In the genomic region with DNA sequence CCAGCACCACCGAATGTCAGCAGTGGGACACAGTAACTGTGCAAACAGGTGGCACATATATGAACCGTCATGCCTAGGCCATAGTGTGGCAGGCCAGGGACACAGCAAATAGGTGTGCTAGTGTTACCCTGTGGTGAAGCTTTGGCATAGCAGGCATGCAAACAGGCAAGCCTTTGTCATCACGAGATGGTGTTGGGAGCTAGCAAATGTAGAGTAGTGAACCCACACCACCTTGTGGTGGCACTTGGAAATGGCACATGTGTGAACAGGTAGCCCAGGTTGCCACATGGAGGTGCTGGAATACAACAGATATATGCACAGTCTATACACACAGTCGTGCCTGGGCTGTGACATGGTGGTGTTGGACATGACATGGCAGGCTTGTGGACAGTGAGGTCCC, we compare ENCODE assay signal across 9 mouse cellular contexts. TPM values are rescaled to one million over a fixed set of nuclear protein-coding genes. Genes with fewer than 3 reads are reported as not detected.
DNase-seq lines count a peak whose midpoint lies in the region; ATAC-seq lines count a peak whose summit lies in the region.
"Had no signal": no experiment of that assay in that cellular context is flagged by ENCODE, and none has a peak within 500 bp of the region (broad histone marks: within the 10 kb centered on the region; RNA-seq: fewer than 3 reads in every experiment).

No protein-coding gene starts in this region.

- H3K9ac ChIP-seq in hindbrain, embryonic 16.5 days (ENCODE audit: low read depth, low read length), result no peak overlapping the region
- H3K9ac ChIP-seq: heart, embryonic 15.5 days had no signal

- ATAC-seq in hindbrain, embryonic 16.5 days, result peak; percentile 66

- WGBS in hindbrain, embryonic 16.5 days, result 30% methylated on average over 4 of the region's 4 CpGs

- H3K36me3 ChIP-seq in hindbrain, embryonic 16.5 days (ENCODE audit: control insufficient read depth, insufficient read depth, low read length), result no peaks in the 10 kb centered on the region
- H3K36me3 ChIP-seq: heart, embryonic 15.5 days had no signal

- H3K4me3 ChIP-seq in hindbrain, embryonic 16.5 days (ENCODE audit: low read length), result no peak overlapping the region
- H3K4me3 ChIP-seq: heart, embryonic 15.5 days had no signal

- H3K4me2 ChIP-seq in hindbrain, embryonic 16.5 days (ENCODE audit: low read length), result no peak overlapping the region
- H3K4me2 ChIP-seq: heart, embryonic 15.5 days had no signal

- no peaks in the 10 kb centered on the region for H3K27me3 ChIP-seq in hindbrain, embryonic 16.5 days (replicated peaks; ENCODE audit: control insufficient read depth, insufficient read depth, low read length)

- DNase-seq in MEL-GATA-1-ER (ENCODE audit: extremely low read depth, low read depth), result peak; percentile 50
- peak; percentile 53 for DNase-seq in cerebellum, adult 11-12 months
- peak; percentile 89 for DNase-seq in forelimb bud, embryonic 11.5 days (ENCODE audit: low read depth, low spot score)
- DNase-seq in layer of hippocampus, postnatal 36 days, result peak; percentile 84 to 86
- DNase-seq in lung, postnatal 4 days, result peak; percentile 73 to 84
- peak; percentile 81 for DNase-seq in retina, postnatal 1 day
- DNase-seq in thymus, postnatal 36 days, result peak; percentile 67 to 71

- H3K9me3 ChIP-seq in hindbrain, embryonic 16.5 days (ENCODE audit: control insufficient read depth, low read length), result no peaks in the 10 kb centered on the region
- H3K9me3 ChIP-seq: heart, embryonic 15.5 days had no signal

- H3K27ac ChIP-seq in hindbrain, embryonic 16.5 days (ENCODE audit: low read depth, low read length), result no peak overlapping the region
- H3K27ac ChIP-seq: heart, embryonic 15.5 days had no signal

- no peaks in the 10 kb centered on the region for H3K4me1 ChIP-seq in hindbrain, embryonic 16.5 days (ENCODE audit: control insufficient read depth, insufficient read depth, low read depth, low read length)

RNA-seq across cellular contexts. Expression of a gene that starts 30.5 kb away (rescaled TPM):
- polyA plus RNA-seq in hindbrain, embryonic 16.5 days (2015; fragmentation: Nextera tagmentation; extraction: Ambion mirVana), result 31.4 and 36.3 TPM in 2 replicates
- total RNA-seq in layer of hippocampus, postnatal 36 days (2021), result 10 to 100 TPM; 58.0 to 69.5 TPM
